Mouse (Mus musculus) stomach, embryonic 16.5 days (tissue): ENCODE results near the gene Arhgap44. TPM values are rescaled to one million over a fixed set of nuclear protein-coding genes. Genes with fewer than 3 reads are reported as not detected.

Experiments
- ATAC-seq: fragments of 200-750 bp; cut with Nextera tagmentation; 2 replicates; pipeline ENCODE4 v1.8.0; 2017; ENCODE audit warnings: moderate number of reproducible peaks, moderate TSS enrichment; ENCODE audit not compliant: insufficient read depth, low FRiP score
- H3K27ac ChIP-seq: fragments of 300-500 bp; sonication (generic); 2 replicates; pipeline ENCODE4 v1.5.1; 2014; ENCODE audit warnings: low read length
- H3K27me3 ChIP-seq: fragments of 300-500 bp; sonication (generic); 2 replicates; pipeline ENCODE4 v1.6.1; 2014; ENCODE audit warnings: low read length, control low read depth, mixed read lengths; ENCODE audit not compliant: control insufficient read depth, insufficient read depth
- H3K36me3 ChIP-seq: fragments of 300-500 bp; sonication (generic); 2 replicates; pipeline ENCODE4 v1.6.1; 2014; ENCODE audit warnings: low read length; ENCODE audit not compliant: control insufficient read depth, insufficient read depth
- H3K4me1 ChIP-seq: fragments of 300-500 bp; sonication (generic); 2 replicates; pipeline ENCODE4 v1.6.1; 2014; ENCODE audit warnings: low read length, control low read depth, mixed read lengths; ENCODE audit not compliant: control insufficient read depth, insufficient read depth
- H3K4me2 ChIP-seq: fragments of 300-500 bp; sonication (generic); 2 replicates; pipeline ENCODE4 v1.6.1; 2014; ENCODE audit warnings: low read depth, low read length, mixed read lengths
- H3K4me3 ChIP-seq: fragments of 300-500 bp; sonication (generic); replicated peaks from 2 replicates; pipeline ENCODE4 v1.5.1; 2014; ENCODE audit warnings: mild to moderate bottlenecking, low read length
- H3K9ac ChIP-seq: fragments of 300-500 bp; sonication (generic); 2 replicates; pipeline ENCODE4 v1.6.1; 2014; ENCODE audit warnings: low read length
- H3K9me3 ChIP-seq: fragments of 300-500 bp; sonication (generic); replicated peaks from 2 replicates; pipeline ENCODE4 v1.6.1; 2016; ENCODE audit warnings: low read length, control low read depth; ENCODE audit not compliant: control insufficient read depth
- WGBS: fragments of 180-500 bp; shearing (Covaris S2); extraction: QIAGEN DNeasy Blood & Tissue Kit; methylation state at CpG from one replicate; pipeline ENCODE4 v1.1.7; 2014; 5-methylcytosine and 5-hydroxymethylcytosine counted together
- polyA plus RNA-seq: library from polyadenylated mRNA; unstranded; fragments of >200 nt; fragmentation: Nextera tagmentation; extraction: Ambion mirVana; gene quantifications from 2 replicates; pipeline ENCODE4 v1.2.1, GENCODE M21; 2015

Gene Arhgap44
- polyA plus RNA-seq, 1 experiment from 2014 or later: 5.9 TPM

GRCm38 (mm10) chr11:65148441-65148840 lies 14.3 kb downstream of the Arhgap44 start:
- Histone ChIP-seq H3K27ac (no peak overlapping the region), H3K27me3 (no peaks in the 10 kb centered on the region), H3K4me1 (0 out of 2 replicates have a peak, but pooled peaks cover 3% of the 10 kb centered on the region), H3K36me3 (no peaks in the 10 kb centered on the region), H3K9me3 (no peaks in the 10 kb centered on the region), H3K9ac (no peak overlapping the region), H3K4me2 (no peak overlapping the region), H3K4me3 (no peak overlapping the region)
- no peak for ATAC-seq
- 75% methylated on average over 7 of the region's 7 CpGs for WGBS

GRCm38 (mm10) chr11:65142838-65143417 lies 19.8 kb downstream of the Arhgap44 start:
- Histone ChIP-seq H3K27ac (no peak overlapping the region), H3K4me2 (no peak overlapping the region), H3K9me3 (no peaks in the 10 kb centered on the region), H3K36me3 (no peaks in the 10 kb centered on the region), H3K4me1 (no peaks in the 10 kb centered on the region), H3K4me3 (no peak overlapping the region), H3K9ac (no peak overlapping the region), H3K27me3 (no peaks in the 10 kb centered on the region)
- WGBS: 63% methylated on average over 4 of the region's 4 CpGs
- ATAC-seq: no peak

- Histone ChIP-seq H3K27me3 (no peaks in the 10 kb centered on the region), H3K27ac (no peak overlapping the region), H3K4me1 (no peaks in the 10 kb centered on the region; the same call in 1 of the 2 replicates), H3K36me3 (no peaks in the 10 kb centered on the region), H3K9ac (no peak overlapping the region), H3K4me3 (no peak overlapping the region), H3K4me2 (no peak overlapping the region), H3K9me3 (no peaks in the 10 kb centered on the region)
- WGBS: 86% methylated on average over 3 of the region's 3 CpGs
- no peak for ATAC-seq
Measured at GRCm38 (mm10) chr11:65139030-65139429, 23.7 kb downstream of the Arhgap44 start.

- no peaks in the 10 kb centered on the region for H3K36me3 ChIP-seq
- 63% methylated on average over 2 of the region's 2 CpGs for WGBS
- H3K4me3 ChIP-seq: no peak overlapping the region
- H3K9ac ChIP-seq: no peak overlapping the region
- H3K27me3 ChIP-seq: no peaks in the 10 kb centered on the region
- H3K9me3 ChIP-seq: no peaks in the 10 kb centered on the region
- ATAC-seq: no peak
- H3K4me2 ChIP-seq: no peak overlapping the region
- no peaks in the 10 kb centered on the region; the same call in 1 of the 2 replicates for H3K4me1 ChIP-seq
- H3K27ac ChIP-seq: no peak overlapping the region
Measured at GRCm38 (mm10) chr11:65137145-65137652, 25.6 kb downstream of the Arhgap44 start.

- ATAC-seq: no peak
Measured at GRCm38 (mm10) chr11:65135251-65135739, 27.5 kb downstream of the Arhgap44 start.

GRCm38 (mm10) chr11:65133661-65134060 lies 29.1 kb downstream of the Arhgap44 start:
- no peaks in the 10 kb centered on the region for H3K36me3 ChIP-seq
- H3K9me3 ChIP-seq: no peaks in the 10 kb centered on the region
- H3K4me1 ChIP-seq: no peaks in the 10 kb centered on the region; the same call in 1 of the 2 replicates
- no peak overlapping the region for H3K4me2 ChIP-seq
- no peaks in the 10 kb centered on the region for H3K27me3 ChIP-seq
- H3K9ac ChIP-seq: no peak overlapping the region
- no peak for ATAC-seq
- H3K4me3 ChIP-seq: no peak overlapping the region
- 88% methylated on average over 4 of the region's 4 CpGs for whole genome bisulfite sequencing
- H3K27ac ChIP-seq: no peak overlapping the region

More at GRCm38 (mm10) chr11:65135251-65135739, 27.5 kb downstream of the Arhgap44 start:
- no peaks in the 10 kb centered on the region for H3K27me3 ChIP-seq
- no peaks in the 10 kb centered on the region; the same call in 1 of the 2 replicates for H3K4me1 ChIP-seq
- H3K36me3 ChIP-seq: no peaks in the 10 kb centered on the region
- H3K27ac ChIP-seq: no peak overlapping the region
- WGBS: 83% methylated on average over 8 of the region's 8 CpGs
- no peaks in the 10 kb centered on the region for H3K9me3 ChIP-seq
- H3K4me3 ChIP-seq: no peak overlapping the region
- no peak overlapping the region for H3K9ac ChIP-seq
- no peak overlapping the region for H3K4me2 ChIP-seq

GRCm38 (mm10) chr11:65129110-65129509 lies 33.7 kb downstream of the Arhgap44 start:
- ATAC-seq: no peak
- Histone ChIP-seq H3K9ac (no peak overlapping the region), H3K36me3 (no peaks in the 10 kb centered on the region), H3K4me2 (no peak overlapping the region), H3K4me3 (no peak overlapping the region), H3K4me1 (peaks cover 6% of the 10 kb centered on the region; the same call in 1 of the 2 replicates), H3K27ac (no peak overlapping the region), H3K9me3 (no peaks in the 10 kb centered on the region), H3K27me3 (no peaks in the 10 kb centered on the region)
- WGBS: 80% methylated on average over 4 of the region's 4 CpGs

- WGBS: 64% methylated on average over 4 of the region's 4 CpGs
- no peaks in the 10 kb centered on the region for H3K9me3 ChIP-seq
- H3K27me3 ChIP-seq: no peaks in the 10 kb centered on the region
- H3K9ac ChIP-seq: no peak overlapping the region
- H3K4me2 ChIP-seq: no peak overlapping the region
- no peak overlapping the region for H3K4me3 ChIP-seq
- H3K4me1 ChIP-seq: peaks cover 6% of the 10 kb centered on the region; the same call in 1 of the 2 replicates
- no peak overlapping the region for H3K27ac ChIP-seq
- H3K36me3 ChIP-seq: no peaks in the 10 kb centered on the region
- ATAC-seq: no peak
Measured at GRCm38 (mm10) chr11:65128666-65129065, 34.1 kb downstream of the Arhgap44 start.

GRCm38 (mm10) chr11:65126566-65126965 lies 36.2 kb downstream of the Arhgap44 start:
- no peak for ATAC-seq
- 66% methylated on average over 9 of the region's 9 CpGs for WGBS
- Histone ChIP-seq H3K4me3 (no peak overlapping the region), H3K4me2 (no peak overlapping the region), H3K36me3 (no peaks in the 10 kb centered on the region), H3K4me1 (peaks cover 6% of the 10 kb centered on the region; the same call in 1 of the 2 replicates), H3K27ac (no peak overlapping the region), H3K27me3 (no peaks in the 10 kb centered on the region), H3K9ac (no peak overlapping the region), H3K9me3 (no peaks in the 10 kb centered on the region)
